Mouse (Mus musculus): ENCODE data around the gene Atp2b2.

- no peak for TF ChIP-seq CTCF (IDR thresholded peaks at IDR 0.05; ENCODE audit: borderline replicate concordance, insufficient read depth, low read length)
- TF ChIP-seq POLR2A (IDR thresholded peaks at IDR 0.05; ENCODE audit: low read depth, low read length) = no peak
Observed at GRCm38 (mm10) chr6:114035704-114036103, 6.7 kb downstream of the Atp2b2 start.

Data from embryonic fibroblast, embryonic 13.5 days (primary cell).